Mouse (Mus musculus) liver, adult 2 months (tissue): ENCODE data around the gene 9230102O04Rik.

Source experiments
- CTCF ChIP-seq: fragments of 200-500 bp; IDR thresholded peaks from 2 replicates; pipeline ENCODE4 v1.5.1; 2011; ENCODE audit warnings: low read depth, low read length, control low read depth
- POLR2A ChIP-seq: fragments of 200-500 bp; IDR thresholded peaks from 2 replicates; pipeline ENCODE4 v1.6.1; 2011; ENCODE audit warnings: low read length, control low read depth; ENCODE audit not compliant: insufficient read depth; ENCODE audit errors: extremely low read depth

DNA sequence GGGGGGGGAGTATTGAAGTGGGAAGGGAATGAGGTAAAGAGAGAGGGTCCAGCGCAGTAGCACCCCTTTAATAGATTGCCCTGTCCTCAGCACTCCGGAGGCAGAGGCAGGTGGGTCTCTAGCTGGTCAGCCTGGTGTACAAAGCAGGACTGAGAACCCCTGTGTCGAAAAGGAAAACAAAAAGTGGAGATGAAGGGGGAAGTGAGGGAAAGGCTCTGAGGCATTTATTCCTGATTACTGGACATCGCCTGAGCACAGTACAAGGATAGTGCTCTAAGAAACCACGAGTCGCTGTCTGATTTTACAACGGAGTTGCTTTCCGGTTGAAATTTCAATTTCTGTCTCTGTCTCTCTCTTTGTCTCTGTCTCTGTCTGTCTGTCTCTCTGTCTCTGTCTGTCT, 911 bp upstream of the 9230102O04Rik start:
- no peak for TF ChIP-seq CTCF
- no peak for TF ChIP-seq POLR2A
